Mouse (Mus musculus) heart, embryonic 13.5 days (tissue): ENCODE measurements at regions not wholly inside any gene's neighbourhood (a gene's known extent, or its start where the extent isn't known, plus 50 kb on each side); places are given as distances from the start of the nearest gene placed in this dataset.

Experiments
- ATAC-seq: fragments of 200-750 bp; cut with Nextera tagmentation; 2 replicates; pipeline ENCODE4 v1.8.0; 2017; ENCODE audit warnings: moderate TSS enrichment; ENCODE audit not compliant: insufficient number of reproducible peaks, low FRiP score, low TSS enrichment; ENCODE audit errors: extremely low read depth
- H3K27ac ChIP-seq: fragments of 300-500 bp; sonication (generic); replicated peaks from 2 replicates; pipeline ENCODE4 v1.5.1; 2015; ENCODE audit warnings: moderate library complexity, mild to moderate bottlenecking, inconsistent platforms
- H3K27me3 ChIP-seq: fragments of 300-500 bp; sonication (generic); replicated peaks from 2 replicates; pipeline ENCODE4 v1.6.1; 2015; ENCODE audit warnings: mild to moderate bottlenecking, inconsistent platforms
- H3K36me3 ChIP-seq: fragments of 300-500 bp; sonication (generic); 2 replicates; pipeline ENCODE4 v1.6.1; 2015; ENCODE audit warnings: mild to moderate bottlenecking, inconsistent platforms
- H3K4me1 ChIP-seq: fragments of 300-500 bp; sonication (generic); 2 replicates; pipeline ENCODE4 v1.6.1; 2015; ENCODE audit warnings: inconsistent platforms
- H3K4me2 ChIP-seq: fragments of 300-500 bp; sonication (generic); 2 replicates; pipeline ENCODE4 v1.6.1; 2015; ENCODE audit warnings: inconsistent platforms, mild to moderate bottlenecking, moderate library complexity
- H3K4me3 ChIP-seq: fragments of 300-500 bp; sonication (generic); 2 replicates; pipeline ENCODE4 v1.5.1; 2015; ENCODE audit warnings: moderate library complexity, mild to moderate bottlenecking, inconsistent platforms
- H3K9ac ChIP-seq: fragments of 300-500 bp; sonication (generic); 2 replicates; pipeline ENCODE4 v1.6.1; 2015; ENCODE audit warnings: inconsistent platforms, mild to moderate bottlenecking, moderate library complexity
- H3K9me3 ChIP-seq: fragments of 300-500 bp; sonication (generic); 2 replicates; pipeline ENCODE4 v1.6.1; 2016; ENCODE audit warnings: inconsistent platforms
- WGBS: fragments of 180-500 bp; shearing (Covaris S2); methylation state at CpG from one replicate; pipeline ENCODE4 v1.1.7; 2015; ENCODE audit warnings: mixed read lengths; 5-methylcytosine and 5-hydroxymethylcytosine counted together

- WGBS, result 58% methylated on average over 8 of the region's 8 CpGs
- H3K4me3 ChIP-seq, result no peak overlapping the region
Observed at GRCm38 (mm10) chr10:117519670-117520535, 109.4 kb upstream of the Cpm start.

GRCm38 (mm10) chr10:117518793-117519669 is 110.3 kb upstream of the Cpm start:
- ATAC-seq, result no peak
- Histone ChIP-seq H3K27me3 (peaks cover 3% of the 10 kb centered on the region; the same call in 1 of the 2 replicates), H3K27ac (no peak overlapping the region), H3K4me3 (no peak overlapping the region), H3K9me3 (peaks cover 3% of the 10 kb centered on the region; the same call in 1 of the 2 replicates), H3K4me2 (no peak overlapping the region), H3K9ac (no peak overlapping the region), H3K4me1 (peaks cover 5% of the 10 kb centered on the region; the same call in 1 of the 2 replicates), H3K36me3 (no peaks in the 10 kb centered on the region)
- WGBS, result 75% methylated on average over 15 of the region's 15 CpGs

More at GRCm38 (mm10) chr10:117519670-117520535, 109.4 kb upstream of the Cpm start:
- Histone ChIP-seq H3K4me2 (no peak overlapping the region), H3K27ac (no peak overlapping the region), H3K9ac (no peak overlapping the region), H3K27me3 (peaks cover 3% of the 10 kb centered on the region; the same call in 1 of the 2 replicates), H3K4me1 (peaks cover 5% of the 10 kb centered on the region; the same call in 1 of the 2 replicates), H3K36me3 (no peaks in the 10 kb centered on the region), H3K9me3 (no peaks in the 10 kb centered on the region)
- ATAC-seq, result no peak

- Histone ChIP-seq H3K4me2 (no peak overlapping the region; the same call in 1 of the 2 replicates), H3K27ac (no peak overlapping the region), H3K4me1 (peaks cover 5% of the 10 kb centered on the region; the same call in 1 of the 2 replicates), H3K9me3 (peaks cover 3% of the 10 kb centered on the region; the same call in 1 of the 2 replicates), H3K36me3 (no peaks in the 10 kb centered on the region), H3K27me3 (peaks cover 3% of the 10 kb centered on the region; the same call in 1 of the 2 replicates), H3K4me3 (no peak overlapping the region), H3K9ac (no peak overlapping the region)
- 46% methylated on average over 14 of the region's 14 CpGs for WGBS
- no peak for ATAC-seq
Observed at GRCm38 (mm10) chr10:117517800-117518770, 111.2 kb upstream of the Cpm start.

GRCm38 (mm10) chr10:117517071-117517714 is 112.1 kb upstream of the Cpm start:
- no peak overlapping the region; the same call in 1 of the 2 replicates for H3K4me2 ChIP-seq
- H3K9me3 ChIP-seq, result peaks cover 3% of the 10 kb centered on the region; the same call in 1 of the 2 replicates
- peaks cover 5% of the 10 kb centered on the region; the same call in 1 of the 2 replicates for H3K4me1 ChIP-seq
- H3K9ac ChIP-seq, result no peak overlapping the region
- no peak overlapping the region for H3K4me3 ChIP-seq
- H3K27ac ChIP-seq, result no peak overlapping the region
- H3K27me3 ChIP-seq, result peaks cover 3% of the 10 kb centered on the region; the same call in 1 of the 2 replicates
- 55% methylated on average over 11 of the region's 11 CpGs for WGBS
- no peaks in the 10 kb centered on the region for H3K36me3 ChIP-seq
- no peak for ATAC-seq

GRCm38 (mm10) chr10:117516510-117516909 is 112.8 kb upstream of the Cpm start:
- Histone ChIP-seq H3K9me3 (peaks cover 3% of the 10 kb centered on the region; the same call in 1 of the 2 replicates), H3K4me3 (no peak overlapping the region), H3K27me3 (0 out of 2 replicates have a peak, but pooled peaks cover 3% of the 10 kb centered on the region), H3K9ac (no peak overlapping the region), H3K4me2 (no peak overlapping the region), H3K36me3 (no peaks in the 10 kb centered on the region), H3K27ac (no peak overlapping the region), H3K4me1 (peaks cover 5% of the 10 kb centered on the region; the same call in 1 of the 2 replicates)
- 84% methylated on average over 8 of the region's 8 CpGs for WGBS
- no peak for ATAC-seq

GRCm38 (mm10) chr10:117515777-117516501 is 113.4 kb upstream of the Cpm start:
- peaks cover 5% of the 10 kb centered on the region; the same call in 1 of the 2 replicates for H3K4me1 ChIP-seq
- no peak overlapping the region for H3K4me3 ChIP-seq
- H3K36me3 ChIP-seq, result no peaks in the 10 kb centered on the region
- H3K9ac ChIP-seq, result no peak overlapping the region
- no peak overlapping the region for H3K27ac ChIP-seq
- H3K4me2 ChIP-seq, result no peak overlapping the region
- 62% methylated on average over 9 of the region's 10 CpGs for WGBS
- ATAC-seq, result no peak
- peaks cover 3% of the 10 kb centered on the region; the same call in 1 of the 2 replicates for H3K9me3 ChIP-seq
- 0 out of 2 replicates have a peak, but pooled peaks cover 3% of the 10 kb centered on the region for H3K27me3 ChIP-seq

GRCm38 (mm10) chr10:117515039-117515438 is 114.3 kb upstream of the Cpm start:
- 0 out of 2 replicates have a peak, but pooled peaks cover 3% of the 10 kb centered on the region for H3K27me3 ChIP-seq
- H3K9ac ChIP-seq, result no peak overlapping the region
- peaks cover 3% of the 10 kb centered on the region; the same call in 1 of the 2 replicates for H3K9me3 ChIP-seq
- no peaks in the 10 kb centered on the region for H3K36me3 ChIP-seq
- peaks cover 5% of the 10 kb centered on the region; the same call in 1 of the 2 replicates for H3K4me1 ChIP-seq
- H3K4me2 ChIP-seq, result no peak overlapping the region
- no peak overlapping the region for H3K4me3 ChIP-seq
- H3K27ac ChIP-seq, result no peak overlapping the region
- no peak for ATAC-seq
- WGBS, result 86% methylated on average over 8 of the region's 8 CpGs

- ATAC-seq, result no peak
- Histone ChIP-seq H3K9ac (no peak overlapping the region), H3K4me1 (peaks cover 5% of the 10 kb centered on the region; the same call in 1 of the 2 replicates), H3K27ac (no peak overlapping the region), H3K4me2 (no peak overlapping the region), H3K27me3 (0 out of 2 replicates have a peak, but pooled peaks cover 3% of the 10 kb centered on the region), H3K36me3 (no peaks in the 10 kb centered on the region), H3K4me3 (no peak overlapping the region), H3K9me3 (peaks cover 3% of the 10 kb centered on the region; the same call in 1 of the 2 replicates)
- 84% methylated on average over 7 of the region's 7 CpGs for WGBS
Observed at GRCm38 (mm10) chr10:117513925-117514546, 115.3 kb upstream of the Cpm start.
